Mouse (Mus musculus) liver, embryonic 14.5 days (tissue): ENCODE results near the gene Tubg1.

ENCODE experiments used
- CTCF ChIP-seq: IDR thresholded peaks from 2 replicates; pipeline ENCODE4 v1.5.1; 2016; ENCODE audit warnings: antibody characterized with exemption, low read depth, control low read depth
- EP300 ChIP-seq: IDR thresholded peaks from 2 replicates; pipeline ENCODE4 v1.6.1; 2016; ENCODE audit warnings: antibody characterized with exemption, low read depth

- TF ChIP-seq EP300 (no peak), CTCF (no peak)
Observed at GRCm38 (mm10) chr11:101141088-101141487, 21.4 kb downstream of the Tubg1 start.
